Mouse (Mus musculus): ENCODE measurements at regions not wholly inside any gene's neighbourhood (a gene's known extent, or its start where the extent isn't known, plus 50 kb on each side); places are given as distances from the start of the nearest gene placed in this dataset.
A peak's percentile ranks its signal among the peaks of the same experiment; 100 is the strongest.

- no peaks in the 10 kb centered on the region; the same call in 1 of the 2 replicates for H3K4me1 ChIP-seq (ENCODE audit: control insufficient read depth, insufficient read depth, insufficient read length)
- no peak overlapping the region for H3K27ac ChIP-seq (ENCODE audit: insufficient read depth, low read length)
- DNase-seq (ENCODE audit: low read depth in 1 of 2, low spot score in 2 of 2), result no peak
- H3K27me3 ChIP-seq (ENCODE audit: control insufficient read depth, insufficient read depth, low read length), result no peaks in the 10 kb centered on the region
- H3K36me3 ChIP-seq (ENCODE audit: control insufficient read depth, insufficient read depth, low read length), result no peaks in the 10 kb centered on the region
- WGBS, result 70% methylated on average over 5 of the region's 5 CpGs
- no peak overlapping the region for H3K4me3 ChIP-seq (ENCODE audit: extremely low read depth, insufficient read depth, insufficient read length)
- TF ChIP-seq POLR2A (IDR thresholded peaks at IDR 0.05; ENCODE audit: low read depth, low read length) (no peak), CTCF (IDR thresholded peaks at IDR 0.05; ENCODE audit: extremely low read depth, insufficient read depth, insufficient read length, insufficient replicate concordance) (no peak)
Measured at GRCm38 (mm10) chr5:148454200-148454599, 54.5 kb upstream of the Slc7a1 start.

- TF ChIP-seq CTCF (IDR thresholded peaks at IDR 0.05; ENCODE audit: extremely low read depth, insufficient read depth, insufficient read length, insufficient replicate concordance), result no peak
- TF ChIP-seq POLR2A (IDR thresholded peaks at IDR 0.05; ENCODE audit: low read depth, low read length), result no peak
- no peak for DNase-seq (ENCODE audit: low read depth in 1 of 2, low spot score in 2 of 2)
- Histone ChIP-seq H3K4me3 (ENCODE audit: extremely low read depth, insufficient read depth, insufficient read length) (no peak overlapping the region), H3K4me1 (ENCODE audit: control insufficient read depth, insufficient read depth, insufficient read length) (no peaks in the 10 kb centered on the region; the same call in 1 of the 2 replicates), H3K36me3 (ENCODE audit: control insufficient read depth, insufficient read depth, low read length) (no peaks in the 10 kb centered on the region), H3K27ac (ENCODE audit: insufficient read depth, low read length) (no peak overlapping the region), H3K27me3 (ENCODE audit: control insufficient read depth, insufficient read depth, low read length) (no peaks in the 10 kb centered on the region)
- 92% methylated on average over 12 of the region's 12 CpGs for WGBS
Measured at GRCm38 (mm10) chr5:148453776-148454175, 54.1 kb upstream of the Slc7a1 start.

GRCm38 (mm10) chr5:148452909-148453632 lies 53.4 kb upstream of the Slc7a1 start:
- Histone ChIP-seq H3K4me1 (ENCODE audit: control insufficient read depth, insufficient read depth, insufficient read length) (no peaks in the 10 kb centered on the region; the same call in 1 of the 2 replicates), H3K27ac (ENCODE audit: insufficient read depth, low read length) (no peak overlapping the region), H3K36me3 (ENCODE audit: control insufficient read depth, insufficient read depth, low read length) (no peaks in the 10 kb centered on the region), H3K27me3 (ENCODE audit: control insufficient read depth, insufficient read depth, low read length) (no peaks in the 10 kb centered on the region), H3K4me3 (ENCODE audit: extremely low read depth, insufficient read depth, insufficient read length) (no peak overlapping the region)
- TF ChIP-seq CTCF (IDR thresholded peaks at IDR 0.05; ENCODE audit: extremely low read depth, insufficient read depth, insufficient read length, insufficient replicate concordance), result no peak
- no peak for TF ChIP-seq POLR2A (IDR thresholded peaks at IDR 0.05; ENCODE audit: low read depth, low read length)
- no peak for DNase-seq (ENCODE audit: low read depth in 1 of 2, low spot score in 2 of 2)
- 56% methylated on average over 17 of the region's 17 CpGs for WGBS

- no peak overlapping the region for H3K27ac ChIP-seq (ENCODE audit: insufficient read depth, low read length)
- TF ChIP-seq CTCF (IDR thresholded peaks at IDR 0.05; ENCODE audit: extremely low read depth, insufficient read depth, insufficient read length, insufficient replicate concordance), result peak; percentile 78; the same call in 1 of the 2 replicates
- TF ChIP-seq POLR2A (IDR thresholded peaks at IDR 0.05; ENCODE audit: low read depth, low read length), result no peak
- no peaks in the 10 kb centered on the region for H3K27me3 ChIP-seq (ENCODE audit: control insufficient read depth, insufficient read depth, low read length)
- no peaks in the 10 kb centered on the region; the same call in 1 of the 2 replicates for H3K4me1 ChIP-seq (ENCODE audit: control insufficient read depth, insufficient read depth, insufficient read length)
- 30% methylated on average over 7 of the region's 7 CpGs for WGBS
- H3K4me3 ChIP-seq (ENCODE audit: extremely low read depth, insufficient read depth, insufficient read length), result no peak overlapping the region
- H3K36me3 ChIP-seq (ENCODE audit: control insufficient read depth, insufficient read depth, low read length), result no peaks in the 10 kb centered on the region
- peak; percentile 33 to 61 for DNase-seq (ENCODE audit: low read depth in 1 of 2, low spot score in 2 of 2)
Measured at GRCm38 (mm10) chr5:148451811-148452210, 52.1 kb upstream of the Slc7a1 start.

- DNase-seq (ENCODE audit: low read depth in 1 of 2, low spot score in 2 of 2), result peak; percentile 28 to 66
- WGBS, result 35% methylated on average over 11 of the region's 11 CpGs
- TF ChIP-seq POLR2A (IDR thresholded peaks at IDR 0.05; ENCODE audit: low read depth, low read length), result no peak
- peak; percentile 66; the same call in 1 of the 2 replicates for TF ChIP-seq CTCF (IDR thresholded peaks at IDR 0.05; ENCODE audit: extremely low read depth, insufficient read depth, insufficient read length, insufficient replicate concordance)
- Histone ChIP-seq H3K4me1 (ENCODE audit: control insufficient read depth, insufficient read depth, insufficient read length) (no peaks in the 10 kb centered on the region; the same call in 1 of the 2 replicates), H3K4me3 (ENCODE audit: extremely low read depth, insufficient read depth, insufficient read length) (no peak overlapping the region), H3K36me3 (ENCODE audit: control insufficient read depth, insufficient read depth, low read length) (no peaks in the 10 kb centered on the region), H3K27me3 (ENCODE audit: control insufficient read depth, insufficient read depth, low read length) (no peaks in the 10 kb centered on the region), H3K27ac (ENCODE audit: insufficient read depth, low read length) (no peak overlapping the region)
Measured at GRCm38 (mm10) chr5:148450924-148451323, 51.2 kb upstream of the Slc7a1 start.
